Mouse (Mus musculus) urinary bladder, adult 2 months (tissue): Measurements from ENCODE around the gene Cers6. TPM values are rescaled to one million over a fixed set of nuclear protein-coding genes. Genes with fewer than 3 reads are reported as not detected.

Experiments used
- polyA plus RNA-seq: library from polyadenylated mRNA; depleted of rRNA; stranded (reverse); fragments of >200 nt; gene quantifications from 2 replicates; pipeline ENCODE4 v1.2.3, GENCODE M21; 2012; rRNA removed

Cers6 gene
- polyA plus RNA-seq, 1 experiment: 16.9 TPM

Other genes starting within 250 kb of the Cers6 start
- gene 4932414N04Rik, start 205.0 kb upstream of the Cers6 start, polyA plus RNA-seq: not detected in 2 replicates